Mouse (Mus musculus): ENCODE results near the gene Rhoh. TPM values are rescaled to one million over a fixed set of nuclear protein-coding genes. Genes with fewer than 3 reads are reported as not detected.

The Rhoh gene
- polyA plus RNA-seq, 1 experiment = 0.38 TPM

- DNase-seq (ENCODE audit: low read depth) = no peak
- TF ChIP-seq CTCF (IDR thresholded peaks at IDR 0.05; ENCODE audit: borderline replicate concordance, extremely low read depth, insufficient read depth, insufficient read length) (no peak), POLR2A (IDR thresholded peaks at IDR 0.05; ENCODE audit: borderline replicate concordance, extremely low read depth, insufficient read depth, insufficient read length, poor library complexity, severe bottlenecking) (no peak)
Measured at GRCm38 (mm10) chr5:65862217-65862927, 1.4 kb downstream of the Rhoh start.

- no peak for DNase-seq (ENCODE audit: low read depth)
- TF ChIP-seq CTCF (IDR thresholded peaks at IDR 0.05; ENCODE audit: borderline replicate concordance, extremely low read depth, insufficient read depth, insufficient read length) = no peak
- no peak for TF ChIP-seq POLR2A (IDR thresholded peaks at IDR 0.05; ENCODE audit: borderline replicate concordance, extremely low read depth, insufficient read depth, insufficient read length, poor library complexity, severe bottlenecking)
Measured at GRCm38 (mm10) chr5:65863349-65863749, 2.3 kb downstream of the Rhoh start.

GRCm38 (mm10) chr5:65864486-65864885, 3.5 kb downstream of the Rhoh start:
- no peak for TF ChIP-seq POLR2A (IDR thresholded peaks at IDR 0.05; ENCODE audit: borderline replicate concordance, extremely low read depth, insufficient read depth, insufficient read length, poor library complexity, severe bottlenecking)
- no peak for TF ChIP-seq CTCF (IDR thresholded peaks at IDR 0.05; ENCODE audit: borderline replicate concordance, extremely low read depth, insufficient read depth, insufficient read length)
- DNase-seq (ENCODE audit: low read depth) = no peak

GRCm38 (mm10) chr5:65864946-65865345, 3.9 kb downstream of the Rhoh start:
- no peak for DNase-seq (ENCODE audit: low read depth)
- TF ChIP-seq CTCF (IDR thresholded peaks at IDR 0.05; ENCODE audit: borderline replicate concordance, extremely low read depth, insufficient read depth, insufficient read length) (no peak), POLR2A (IDR thresholded peaks at IDR 0.05; ENCODE audit: borderline replicate concordance, extremely low read depth, insufficient read depth, insufficient read length, poor library complexity, severe bottlenecking) (no peak)

GRCm38 (mm10) chr5:65866591-65866990, 5.6 kb downstream of the Rhoh start:
- no peak for DNase-seq (ENCODE audit: low read depth)
- TF ChIP-seq CTCF (IDR thresholded peaks at IDR 0.05; ENCODE audit: borderline replicate concordance, extremely low read depth, insufficient read depth, insufficient read length) = no peak
- TF ChIP-seq POLR2A (IDR thresholded peaks at IDR 0.05; ENCODE audit: borderline replicate concordance, extremely low read depth, insufficient read depth, insufficient read length, poor library complexity, severe bottlenecking) = no peak

GRCm38 (mm10) chr5:65867380-65868116, 6.5 kb downstream of the Rhoh start:
- DNase-seq (ENCODE audit: low read depth) = no peak
- TF ChIP-seq CTCF (IDR thresholded peaks at IDR 0.05; ENCODE audit: borderline replicate concordance, extremely low read depth, insufficient read depth, insufficient read length) = no peak
- TF ChIP-seq POLR2A (IDR thresholded peaks at IDR 0.05; ENCODE audit: borderline replicate concordance, extremely low read depth, insufficient read depth, insufficient read length, poor library complexity, severe bottlenecking) = no peak

GRCm38 (mm10) chr5:65868419-65868818, 7.4 kb downstream of the Rhoh start:
- TF ChIP-seq POLR2A (IDR thresholded peaks at IDR 0.05; ENCODE audit: borderline replicate concordance, extremely low read depth, insufficient read depth, insufficient read length, poor library complexity, severe bottlenecking) (no peak), CTCF (IDR thresholded peaks at IDR 0.05; ENCODE audit: borderline replicate concordance, extremely low read depth, insufficient read depth, insufficient read length) (no peak)
- DNase-seq (ENCODE audit: low read depth) = no peak

GRCm38 (mm10) chr5:65869660-65870059, 8.6 kb downstream of the Rhoh start:
- DNase-seq (ENCODE audit: low read depth) = no peak
- TF ChIP-seq POLR2A (IDR thresholded peaks at IDR 0.05; ENCODE audit: borderline replicate concordance, extremely low read depth, insufficient read depth, insufficient read length, poor library complexity, severe bottlenecking) = no peak
- TF ChIP-seq CTCF (IDR thresholded peaks at IDR 0.05; ENCODE audit: borderline replicate concordance, extremely low read depth, insufficient read depth, insufficient read length) = no peak

GRCm38 (mm10) chr5:65871276-65871875, 10.4 kb downstream of the Rhoh start:
- DNase-seq (ENCODE audit: low read depth) = no peak

GRCm38 (mm10) chr5:65873212-65873611, 12.2 kb downstream of the Rhoh start:
- DNase-seq (ENCODE audit: low read depth) = no peak
- TF ChIP-seq CTCF (IDR thresholded peaks at IDR 0.05; ENCODE audit: borderline replicate concordance, extremely low read depth, insufficient read depth, insufficient read length) (no peak), POLR2A (IDR thresholded peaks at IDR 0.05; ENCODE audit: borderline replicate concordance, extremely low read depth, insufficient read depth, insufficient read length, poor library complexity, severe bottlenecking) (no peak)

More at GRCm38 (mm10) chr5:65871276-65871875, 10.4 kb downstream of the Rhoh start:
- TF ChIP-seq POLR2A (IDR thresholded peaks at IDR 0.05; ENCODE audit: borderline replicate concordance, extremely low read depth, insufficient read depth, insufficient read length, poor library complexity, severe bottlenecking) = no peak
- TF ChIP-seq CTCF (IDR thresholded peaks at IDR 0.05; ENCODE audit: borderline replicate concordance, extremely low read depth, insufficient read depth, insufficient read length) = no peak

GRCm38 (mm10) chr5:65875269-65875668, 14.3 kb downstream of the Rhoh start:
- DNase-seq (ENCODE audit: low read depth) = no peak
- TF ChIP-seq POLR2A (IDR thresholded peaks at IDR 0.05; ENCODE audit: borderline replicate concordance, extremely low read depth, insufficient read depth, insufficient read length, poor library complexity, severe bottlenecking) (no peak), CTCF (IDR thresholded peaks at IDR 0.05; ENCODE audit: borderline replicate concordance, extremely low read depth, insufficient read depth, insufficient read length) (no peak)
